Mouse (Mus musculus) ES-Bruce4 (cell line): Measurements from ENCODE around the gene Gm26992.

ENCODE experiments used
- CTCF ChIP-seq: IDR thresholded peaks from one replicate; pipeline ENCODE4 v1.8.1; 2011; ENCODE audit warnings: low read depth, low read length
- POLR2A ChIP-seq: IDR thresholded peaks from one replicate; pipeline ENCODE4 v1.8.1; 2011; ENCODE audit warnings: low read length; ENCODE audit not compliant: insufficient read depth

- TF ChIP-seq CTCF (no peak), POLR2A (no peak)
Observed at GRCm38 (mm10) chrX:103518798-103519197, 97.0 kb downstream of the Gm26992 start.
